Mouse (Mus musculus): ENCODE data around the gene Larp6. TPM values are rescaled to one million over a fixed set of nuclear protein-coding genes. Genes with fewer than 3 reads are reported as not detected.

Gene Larp6
- polyA plus RNA-seq, 1 experiment = 4.8 TPM

DNA sequence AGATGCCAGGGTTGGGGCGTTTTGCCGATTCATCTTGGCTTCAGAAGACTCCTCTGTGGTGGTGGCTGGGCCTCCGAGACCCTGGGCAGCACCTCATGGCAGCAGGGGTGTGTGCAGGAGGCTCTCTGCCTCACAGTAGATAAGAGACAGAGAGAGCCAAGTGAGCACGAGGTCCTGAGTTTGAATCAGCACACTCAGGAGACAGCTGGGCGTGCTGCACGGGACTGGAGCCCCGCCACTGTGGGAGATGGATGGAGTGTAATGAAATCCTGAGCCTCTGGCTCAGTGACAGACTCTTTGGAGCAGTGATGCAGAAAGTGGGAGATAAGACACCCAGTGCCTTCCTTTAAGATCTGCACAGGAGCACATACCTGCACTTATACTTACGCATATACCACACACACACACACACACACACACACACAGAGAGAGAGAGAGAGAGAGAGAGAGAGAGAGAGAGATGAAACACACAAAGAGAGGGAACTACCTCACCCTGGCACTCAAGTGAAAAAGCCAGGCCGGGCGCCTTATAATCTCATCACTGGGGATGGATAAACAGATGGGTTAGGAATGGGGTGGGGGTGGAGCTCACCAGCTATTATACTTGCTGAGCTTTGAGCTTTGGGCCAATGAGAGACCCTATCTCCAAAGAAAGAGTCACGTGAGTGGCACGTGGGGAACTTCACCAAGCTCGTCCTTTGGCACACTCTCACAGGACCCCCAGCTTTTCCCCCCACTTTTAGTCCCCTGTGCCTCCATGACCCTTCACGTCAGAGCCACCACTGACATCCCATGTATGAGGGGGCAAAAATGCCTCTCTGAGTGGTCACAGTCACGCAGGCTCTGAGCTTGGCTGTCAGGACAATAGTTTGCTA is 44.3 kb downstream of the Larp6 start:
- no peaks in the 10 kb centered on the region for H3K4me1 ChIP-seq (ENCODE audit: control insufficient read depth, insufficient read depth, low read length)
- TF ChIP-seq POLR2A (IDR thresholded peaks at IDR 0.05; ENCODE audit: control insufficient read depth, low read depth, low read length) (no peak), CTCF (IDR thresholded peaks at IDR 0.05; ENCODE audit: control insufficient read depth, insufficient read depth, insufficient replicate concordance, low read depth, low read length) (no peak)
- no peak overlapping the region for H3K4me3 ChIP-seq (ENCODE audit: control insufficient read depth, low read depth, low read length)
- H3K27me3 ChIP-seq (ENCODE audit: control insufficient read depth, insufficient read depth, low read length) = no peaks in the 10 kb centered on the region
- no peaks in the 10 kb centered on the region for H3K36me3 ChIP-seq (ENCODE audit: control insufficient read depth, insufficient read depth, low read length)
- H3K27ac ChIP-seq (ENCODE audit: control insufficient read depth, insufficient read depth, low read depth, low read length) = no peak overlapping the region

DNA sequence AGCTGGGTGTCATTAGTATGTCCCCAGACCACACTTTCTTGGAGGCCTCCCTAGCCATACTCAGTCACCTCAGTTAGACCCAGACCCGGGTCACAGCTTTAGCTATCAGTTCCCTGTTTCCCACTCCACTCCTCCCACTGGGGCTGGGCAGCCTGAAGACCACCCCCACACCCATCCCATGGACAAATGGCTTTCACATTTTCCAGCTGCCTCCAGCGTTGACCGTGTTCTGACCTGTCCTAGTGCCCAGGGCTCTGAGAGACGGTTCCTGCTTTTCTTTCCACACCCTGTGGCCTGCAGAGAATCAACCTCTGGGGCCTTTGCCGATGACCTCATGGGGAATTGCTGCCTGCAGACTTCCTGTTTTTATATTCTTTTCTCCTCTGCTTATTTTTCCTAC is 45.0 kb downstream of the Larp6 start:
- H3K4me3 ChIP-seq (ENCODE audit: control insufficient read depth, low read depth, low read length) = no peak overlapping the region
- H3K27me3 ChIP-seq (ENCODE audit: control insufficient read depth, insufficient read depth, low read length) = no peaks in the 10 kb centered on the region
- no peaks in the 10 kb centered on the region for H3K36me3 ChIP-seq (ENCODE audit: control insufficient read depth, insufficient read depth, low read length)
- TF ChIP-seq POLR2A (IDR thresholded peaks at IDR 0.05; ENCODE audit: control insufficient read depth, low read depth, low read length) = no peak
- TF ChIP-seq CTCF (IDR thresholded peaks at IDR 0.05; ENCODE audit: control insufficient read depth, insufficient read depth, insufficient replicate concordance, low read depth, low read length) = no peak
- H3K4me1 ChIP-seq (ENCODE audit: control insufficient read depth, insufficient read depth, low read length) = no peaks in the 10 kb centered on the region
- no peak overlapping the region for H3K27ac ChIP-seq (ENCODE audit: control insufficient read depth, insufficient read depth, low read depth, low read length)

DNA sequence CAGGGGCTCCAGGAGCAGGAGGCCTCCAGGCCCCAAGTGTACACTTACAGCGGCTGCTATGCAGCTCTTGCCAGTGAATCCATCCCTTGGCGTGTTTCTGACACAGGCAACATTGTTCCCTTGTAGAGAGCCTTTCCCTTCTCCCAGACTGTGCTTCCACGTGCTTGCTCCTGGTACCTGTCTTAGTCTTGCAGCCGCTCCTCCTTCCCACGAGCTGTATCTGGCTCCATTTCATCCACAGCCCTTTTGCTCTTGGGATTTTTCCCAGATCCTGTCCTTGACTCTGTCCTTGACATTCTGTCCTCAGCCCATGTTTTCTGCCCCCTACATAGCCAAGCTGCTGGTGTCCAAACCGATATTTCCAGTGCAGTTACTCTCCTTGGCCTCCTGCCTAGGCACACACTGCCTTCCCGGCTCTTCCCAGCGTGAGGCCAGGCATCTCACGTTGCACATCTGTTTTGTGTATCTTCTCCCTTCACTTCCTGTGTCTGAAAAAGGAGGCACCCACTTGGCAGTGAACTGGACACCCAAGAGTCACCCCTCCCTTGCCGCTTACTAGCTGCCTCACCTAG is 46.7 kb downstream of the Larp6 start:
- H3K27me3 ChIP-seq (ENCODE audit: control insufficient read depth, insufficient read depth, low read length) = no peaks in the 10 kb centered on the region
- TF ChIP-seq CTCF (IDR thresholded peaks at IDR 0.05; ENCODE audit: control insufficient read depth, insufficient read depth, insufficient replicate concordance, low read depth, low read length) = no peak
- TF ChIP-seq POLR2A (IDR thresholded peaks at IDR 0.05; ENCODE audit: control insufficient read depth, low read depth, low read length) = no peak
- H3K36me3 ChIP-seq (ENCODE audit: control insufficient read depth, insufficient read depth, low read length) = no peaks in the 10 kb centered on the region
- H3K4me1 ChIP-seq (ENCODE audit: control insufficient read depth, insufficient read depth, low read length) = no peaks in the 10 kb centered on the region
- H3K27ac ChIP-seq (ENCODE audit: control insufficient read depth, insufficient read depth, low read depth, low read length) = no peak overlapping the region
- H3K4me3 ChIP-seq (ENCODE audit: control insufficient read depth, low read depth, low read length) = no peak overlapping the region

DNA sequence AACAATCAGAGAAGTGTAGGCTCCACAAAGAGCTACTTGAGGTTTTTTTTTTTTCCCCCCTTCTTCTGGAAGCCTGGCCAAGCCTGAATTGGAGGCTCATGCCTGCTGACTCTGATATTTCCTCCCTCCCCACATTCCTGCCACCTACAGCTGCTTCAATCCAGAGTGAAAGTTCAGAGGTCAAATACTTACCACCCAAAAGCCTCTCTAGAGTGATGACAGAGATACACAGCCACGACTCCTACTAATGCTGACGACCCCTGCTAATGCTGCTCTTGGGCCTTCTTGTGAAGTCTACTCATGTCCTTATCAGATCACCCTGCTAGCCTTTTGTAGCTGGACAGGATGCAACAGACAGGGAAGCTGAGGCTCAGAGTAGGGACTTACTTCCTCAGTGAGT is 52.4 kb downstream of the Larp6 start:
- TF ChIP-seq CTCF (IDR thresholded peaks at IDR 0.05; ENCODE audit: control insufficient read depth, insufficient read depth, insufficient replicate concordance, low read depth, low read length) (no peak), POLR2A (IDR thresholded peaks at IDR 0.05; ENCODE audit: control insufficient read depth, low read depth, low read length) (no peak)
- no peak overlapping the region for H3K27ac ChIP-seq (ENCODE audit: control insufficient read depth, insufficient read depth, low read depth, low read length)
- H3K4me1 ChIP-seq (ENCODE audit: control insufficient read depth, insufficient read depth, low read length) = peaks cover 10% of the 10 kb centered on the region
- H3K4me3 ChIP-seq (ENCODE audit: control insufficient read depth, low read depth, low read length) = no peak overlapping the region
- H3K27me3 ChIP-seq (ENCODE audit: control insufficient read depth, insufficient read depth, low read length) = no peaks in the 10 kb centered on the region
- no peaks in the 10 kb centered on the region for H3K36me3 ChIP-seq (ENCODE audit: control insufficient read depth, insufficient read depth, low read length)

DNA sequence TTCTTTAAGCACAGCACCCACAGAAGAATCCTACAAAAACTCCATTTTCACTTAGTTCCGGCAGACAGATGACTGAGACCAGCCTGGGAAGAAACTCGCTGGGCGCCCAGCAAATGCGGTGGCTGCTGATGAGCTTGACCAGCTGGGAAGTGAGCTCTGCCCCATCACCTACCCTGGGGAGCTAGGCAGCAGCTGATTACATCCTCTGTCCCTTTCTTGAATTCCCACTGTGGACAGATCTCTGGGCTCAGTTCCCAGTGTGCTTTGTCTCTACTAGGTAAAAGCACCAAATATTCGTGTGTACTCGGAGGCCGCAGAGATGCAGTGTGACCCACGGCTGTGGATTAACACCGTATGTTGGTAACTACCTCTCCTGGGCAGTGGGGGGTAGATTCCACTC is 55.6 kb downstream of the Larp6 start:
- no peaks in the 10 kb centered on the region for H3K27me3 ChIP-seq (ENCODE audit: control insufficient read depth, insufficient read depth, low read length)
- H3K4me3 ChIP-seq (ENCODE audit: control insufficient read depth, low read depth, low read length) = no peak overlapping the region
- no peaks in the 10 kb centered on the region for H3K36me3 ChIP-seq (ENCODE audit: control insufficient read depth, insufficient read depth, low read length)
- H3K27ac ChIP-seq (ENCODE audit: control insufficient read depth, insufficient read depth, low read depth, low read length) = no peak overlapping the region
- peaks cover 10% of the 10 kb centered on the region for H3K4me1 ChIP-seq (ENCODE audit: control insufficient read depth, insufficient read depth, low read length)
- no peak for TF ChIP-seq POLR2A (IDR thresholded peaks at IDR 0.05; ENCODE audit: control insufficient read depth, low read depth, low read length)
- no peak for TF ChIP-seq CTCF (IDR thresholded peaks at IDR 0.05; ENCODE audit: control insufficient read depth, insufficient read depth, insufficient replicate concordance, low read depth, low read length)

DNA sequence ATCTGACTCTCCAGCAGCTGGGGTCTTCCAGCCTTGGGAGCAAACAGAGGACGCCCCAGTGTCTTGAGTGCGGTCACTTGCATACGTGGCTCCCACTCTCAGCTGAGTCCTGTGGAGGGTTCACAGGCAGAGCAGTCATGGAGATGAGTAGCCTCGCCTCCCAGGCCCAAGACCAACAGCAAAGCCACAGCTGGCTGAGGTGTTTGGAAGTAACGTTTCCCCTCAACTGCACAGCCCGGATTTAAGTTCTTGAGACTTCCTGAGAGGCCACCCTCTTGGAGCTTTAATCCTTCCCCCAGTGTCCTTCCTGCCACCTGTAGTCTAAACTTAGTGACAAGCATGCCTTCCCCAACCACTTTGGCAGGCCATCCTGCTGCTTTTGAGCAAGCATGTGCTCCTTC is 56.9 kb downstream of the Larp6 start:
- TF ChIP-seq CTCF (IDR thresholded peaks at IDR 0.05; ENCODE audit: control insufficient read depth, insufficient read depth, insufficient replicate concordance, low read depth, low read length) (no peak), POLR2A (IDR thresholded peaks at IDR 0.05; ENCODE audit: control insufficient read depth, low read depth, low read length) (no peak)
- H3K27ac ChIP-seq (ENCODE audit: control insufficient read depth, insufficient read depth, low read depth, low read length) = no peak overlapping the region
- no peaks in the 10 kb centered on the region for H3K36me3 ChIP-seq (ENCODE audit: control insufficient read depth, insufficient read depth, low read length)
- no peak overlapping the region for H3K4me3 ChIP-seq (ENCODE audit: control insufficient read depth, low read depth, low read length)
- H3K27me3 ChIP-seq (ENCODE audit: control insufficient read depth, insufficient read depth, low read length) = no peaks in the 10 kb centered on the region
- peaks cover 10% of the 10 kb centered on the region for H3K4me1 ChIP-seq (ENCODE audit: control insufficient read depth, insufficient read depth, low read length)

DNA sequence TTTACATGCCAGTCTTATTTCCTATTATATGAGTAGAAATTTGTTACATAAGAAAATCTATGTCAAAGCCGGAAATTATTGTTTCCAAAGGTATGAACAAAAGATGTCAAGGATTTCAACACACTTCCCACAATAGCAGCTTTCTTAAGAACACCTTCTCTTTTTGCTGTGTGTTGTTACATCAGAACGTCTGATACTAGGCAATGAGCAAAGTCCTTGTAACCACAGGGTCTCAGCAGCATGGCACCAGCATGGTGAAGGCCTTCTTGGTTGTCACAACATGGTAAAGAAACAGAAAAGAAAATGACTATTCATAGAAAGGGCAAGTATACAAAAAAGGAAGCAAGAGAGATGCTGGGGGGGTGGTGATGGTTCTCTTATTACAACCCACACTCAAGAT is 60.9 kb downstream of the Larp6 start:
- Histone ChIP-seq H3K36me3 (ENCODE audit: control insufficient read depth, insufficient read depth, low read length) (no peaks in the 10 kb centered on the region), H3K4me3 (ENCODE audit: control insufficient read depth, low read depth, low read length) (no peak overlapping the region), H3K27ac (ENCODE audit: control insufficient read depth, insufficient read depth, low read depth, low read length) (no peak overlapping the region), H3K27me3 (ENCODE audit: control insufficient read depth, insufficient read depth, low read length) (no peaks in the 10 kb centered on the region), H3K4me1 (ENCODE audit: control insufficient read depth, insufficient read depth, low read length) (peaks cover 5% of the 10 kb centered on the region)
- TF ChIP-seq CTCF (IDR thresholded peaks at IDR 0.05; ENCODE audit: control insufficient read depth, insufficient read depth, insufficient replicate concordance, low read depth, low read length) (no peak), POLR2A (IDR thresholded peaks at IDR 0.05; ENCODE audit: control insufficient read depth, low read depth, low read length) (no peak)
